Mouse (Mus musculus) myocyte (in vitro differentiated cells): Measurements from ENCODE around the gene Ap2m1. TPM values are rescaled to one million over a fixed set of nuclear protein-coding genes. Genes with fewer than 3 reads are reported as not detected.

ENCODE experiments used
- H3K27me3 ChIP-seq: one replicate; pipeline ENCODE4 v1.6.1; 2011; ENCODE audit not compliant: control insufficient read depth, insufficient read depth, insufficient read length
- H3K36me3 ChIP-seq: one replicate; pipeline ENCODE4 v1.6.1; 2011; ENCODE audit not compliant: control insufficient read depth, insufficient read depth
- H3K4me2 ChIP-seq: one replicate; pipeline ENCODE4 v1.6.1; 2011; ENCODE audit warnings: low read depth, control low read depth
- H3K4me3 ChIP-seq: one replicate; pipeline ENCODE4 v1.5.1; 2011; ENCODE audit warnings: mild to moderate bottlenecking, control low read depth, moderate library complexity
- H3K79me2 ChIP-seq: one replicate; pipeline ENCODE4 v1.6.1; 2011; ENCODE audit not compliant: control insufficient read depth, insufficient read depth
- H3ac ChIP-seq: one replicate; pipeline ENCODE4 v1.6.1; 2011; ENCODE audit not compliant: control insufficient read depth, insufficient read length
- CEBPB ChIP-seq: IDR thresholded peaks from 2 replicates; pipeline ENCODE4 v1.6.1; 2011; ENCODE audit warnings: mild to moderate bottlenecking, moderate library complexity; ENCODE audit not compliant: poor library complexity, insufficient read depth, severe bottlenecking
- E2F4 ChIP-seq: IDR thresholded peaks from one replicate; pipeline ENCODE4 v1.6.1; 2011; ENCODE audit warnings: mild to moderate bottlenecking, control low read depth, moderate library complexity; ENCODE audit not compliant: insufficient read depth
- MAX ChIP-seq: IDR thresholded peaks from one replicate; pipeline ENCODE4 v1.6.1; 2011; ENCODE audit warnings: low read depth, mild to moderate bottlenecking, control low read depth
- MYOD1 ChIP-seq, 3 experiments: IDR thresholded peaks; one replicate each; pipeline ENCODE4 v1.6.1; 2011; ENCODE audit warnings: control low read depth in 2 of 3, low read depth in 2 of 3, mild to moderate bottlenecking in 2 of 3, moderate library complexity in 1 of 3; ENCODE audit not compliant: insufficient read length in 2 of 3, control insufficient read depth in 1 of 3
- MYOG ChIP-seq, 3 experiments: IDR thresholded peaks; one replicate each; pipeline ENCODE4 v1.6.1; 2011; ENCODE audit warnings: control low read depth in 2 of 3, low read depth in 2 of 3, mild to moderate bottlenecking in 2 of 3; ENCODE audit not compliant: insufficient read length in 2 of 3, control insufficient read depth in 1 of 3, insufficient read depth in 1 of 3
- POLR2A ChIP-seq: IDR thresholded peaks from one replicate; pipeline ENCODE4 v1.6.1; 2011; ENCODE audit warnings: low read depth, mild to moderate bottlenecking, control low read depth, moderate library complexity; ENCODE audit not compliant: insufficient read length
- POLR2AphosphoS2 ChIP-seq: IDR thresholded peaks from one replicate; pipeline ENCODE4 v1.6.1; 2011; ENCODE audit warnings: low read depth, control low read depth; ENCODE audit not compliant: insufficient read length
- REST ChIP-seq: IDR thresholded peaks from one replicate; pipeline ENCODE4 v1.6.1; 2011; ENCODE audit warnings: mild to moderate bottlenecking, control low read depth, moderate library complexity; ENCODE audit not compliant: insufficient read depth, insufficient read length
- SRF ChIP-seq: IDR thresholded peaks from one replicate; pipeline ENCODE4 v1.6.1; 2011; ENCODE audit warnings: low read depth; ENCODE audit not compliant: control insufficient read depth, insufficient read length
- TCF12 ChIP-seq: IDR thresholded peaks from one replicate; pipeline ENCODE4 v1.6.1; 2011; ENCODE audit warnings: mild to moderate bottlenecking, control low read depth; ENCODE audit not compliant: poor library complexity, insufficient read depth, severe bottlenecking
- TCF3 ChIP-seq: IDR thresholded peaks from one replicate; pipeline ENCODE4 v1.6.1; 2011; ENCODE audit warnings: low read depth, control low read depth; ENCODE audit not compliant: insufficient read length
- USF1 ChIP-seq: IDR thresholded peaks from one replicate; pipeline ENCODE4 v1.6.1; 2011; ENCODE audit warnings: low read depth, mild to moderate bottlenecking, control low read depth, moderate library complexity
- polyA plus RNA-seq: library from polyadenylated mRNA; unstranded; fragments of >200 nt; fragmentation: generic; extraction: Trizol; gene quantifications from one replicate; pipeline ENCODE4 v1.2.1, GENCODE M21; 2012; ENCODE audit warnings: missing spikeins

Ap2m1 gene
- polyA plus RNA-seq, 1 experiment: 446 TPM

DNA sequence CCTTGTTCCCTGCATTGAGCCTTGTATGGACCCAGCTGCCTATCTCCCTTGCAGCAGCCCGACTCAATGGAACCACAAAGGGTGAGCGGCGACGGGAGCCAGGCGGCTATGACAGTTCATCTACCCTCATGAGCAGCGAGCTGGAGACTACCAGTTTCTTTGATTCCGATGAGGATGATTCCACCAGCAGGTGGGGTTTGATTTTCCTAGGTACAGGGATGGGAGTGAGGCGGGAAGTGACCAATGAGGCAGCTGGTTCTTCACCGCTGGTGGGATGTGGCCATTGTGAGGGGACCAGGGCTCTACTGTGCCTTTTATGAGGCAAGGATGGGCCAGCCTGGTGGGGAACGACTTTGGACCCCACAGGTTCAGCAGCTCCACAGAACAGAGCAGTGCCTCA is 11.4 kb upstream of the Ap2m1 start:
- no peak overlapping the region for H3ac ChIP-seq
- H3K27me3 ChIP-seq: no peaks in the 10 kb centered on the region
- no peak for TF ChIP-seq SRF
- TF ChIP-seq TCF3: no peak
- TF ChIP-seq REST: no peak
- TF ChIP-seq MYOG (IDR thresholded peaks at IDR 0.05; ENCODE audit: control insufficient read depth in 1 of 3, insufficient read depth in 1 of 3, insufficient read length in 2 of 3, low read depth in 2 of 3): no peak
- no peak for TF ChIP-seq CEBPB
- TF ChIP-seq E2F4: no peak
- TF ChIP-seq TCF12: no peak
- no peak for TF ChIP-seq MYOD1 (IDR thresholded peaks at IDR 0.05; ENCODE audit: control insufficient read depth in 1 of 3, insufficient read length in 2 of 3, low read depth in 2 of 3)
- no peak for TF ChIP-seq USF1
- TF ChIP-seq POLR2AphosphoS2: no peak
- no peak for TF ChIP-seq MAX
- no peak for TF ChIP-seq POLR2A
- H3K36me3 ChIP-seq: peaks cover 36% of the 10 kb centered on the region
- no peak overlapping the region for H3K4me2 ChIP-seq
- no peak overlapping the region for H3K4me3 ChIP-seq
- H3K79me2 ChIP-seq: peaks cover 23% of the 10 kb centered on the region

DNA sequence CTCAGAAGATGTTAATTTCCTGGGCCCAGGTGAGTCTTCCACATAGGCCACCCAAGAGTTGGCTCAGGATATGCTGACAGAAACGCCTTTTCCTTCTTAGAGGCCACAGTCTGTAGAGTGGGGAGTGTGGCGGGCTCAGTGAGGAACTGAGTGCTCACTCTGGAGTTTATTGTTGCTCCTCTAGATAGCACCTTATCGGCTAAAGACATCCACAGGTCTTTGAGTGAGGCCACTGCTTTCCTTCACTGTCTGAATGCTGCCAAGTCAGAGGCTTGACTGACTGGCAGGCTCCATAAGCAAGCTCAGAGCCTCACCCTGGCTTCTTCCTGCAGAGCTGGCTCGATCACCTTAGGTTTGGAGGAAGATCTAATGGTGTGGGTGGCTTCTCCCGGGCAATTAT is 6.5 kb upstream of the Ap2m1 start:
- TF ChIP-seq SRF: no peak
- TF ChIP-seq MYOD1 (IDR thresholded peaks at IDR 0.05; ENCODE audit: control insufficient read depth in 1 of 3, insufficient read length in 2 of 3, low read depth in 2 of 3): no peak
- TF ChIP-seq E2F4: no peak
- no peak for TF ChIP-seq TCF12
- TF ChIP-seq REST: no peak
- TF ChIP-seq MYOG (IDR thresholded peaks at IDR 0.05; ENCODE audit: control insufficient read depth in 1 of 3, insufficient read depth in 1 of 3, insufficient read length in 2 of 3, low read depth in 2 of 3): no peak
- no peak for TF ChIP-seq TCF3
- no peak for TF ChIP-seq MAX
- no peak for TF ChIP-seq CEBPB
- TF ChIP-seq USF1: no peak
- TF ChIP-seq POLR2AphosphoS2: no peak
- TF ChIP-seq POLR2A: no peak
- H3K4me3 ChIP-seq: no peak overlapping the region
- peaks cover 39% of the 10 kb centered on the region for H3K36me3 ChIP-seq
- no peaks in the 10 kb centered on the region for H3K27me3 ChIP-seq
- no peaks in the 10 kb centered on the region for H3K79me2 ChIP-seq
- H3ac ChIP-seq: no peak overlapping the region
- no peak overlapping the region for H3K4me2 ChIP-seq

DNA sequence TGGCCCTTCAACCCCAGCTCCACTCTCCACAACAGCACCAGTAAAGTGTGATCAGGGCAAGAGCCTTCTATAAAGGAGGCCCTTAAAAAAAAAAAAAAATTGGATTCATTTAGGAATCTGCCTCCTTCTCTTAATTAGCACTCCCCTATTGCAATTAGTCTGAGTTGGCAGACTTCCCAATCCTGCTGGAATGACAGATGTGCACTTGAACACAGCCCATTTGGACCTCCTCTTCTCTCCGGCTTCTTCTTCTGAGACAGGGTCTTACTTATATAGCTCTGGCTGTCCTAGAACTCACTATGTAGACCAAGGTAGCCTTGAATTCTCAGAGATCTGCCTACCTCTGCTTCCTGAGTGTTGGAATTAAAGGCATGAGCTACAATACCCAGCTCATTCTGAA is 5.9 kb upstream of the Ap2m1 start:
- TF ChIP-seq POLR2AphosphoS2 (no peak), TCF3 (no peak), CEBPB (no peak), SRF (no peak), TCF12 (no peak), E2F4 (no peak), POLR2A (no peak), MYOD1 (IDR thresholded peaks at IDR 0.05; ENCODE audit: control insufficient read depth in 1 of 3, insufficient read length in 2 of 3, low read depth in 2 of 3) (no peak), USF1 (no peak), MAX (no peak), MYOG (IDR thresholded peaks at IDR 0.05; ENCODE audit: control insufficient read depth in 1 of 3, insufficient read depth in 1 of 3, insufficient read length in 2 of 3, low read depth in 2 of 3) (no peak), REST (no peak)
- no peaks in the 10 kb centered on the region for H3K27me3 ChIP-seq
- H3K4me3 ChIP-seq: no peak overlapping the region
- no peak overlapping the region for H3K4me2 ChIP-seq
- no peaks in the 10 kb centered on the region for H3K79me2 ChIP-seq
- peaks cover 39% of the 10 kb centered on the region for H3K36me3 ChIP-seq
- H3ac ChIP-seq: no peak overlapping the region

DNA sequence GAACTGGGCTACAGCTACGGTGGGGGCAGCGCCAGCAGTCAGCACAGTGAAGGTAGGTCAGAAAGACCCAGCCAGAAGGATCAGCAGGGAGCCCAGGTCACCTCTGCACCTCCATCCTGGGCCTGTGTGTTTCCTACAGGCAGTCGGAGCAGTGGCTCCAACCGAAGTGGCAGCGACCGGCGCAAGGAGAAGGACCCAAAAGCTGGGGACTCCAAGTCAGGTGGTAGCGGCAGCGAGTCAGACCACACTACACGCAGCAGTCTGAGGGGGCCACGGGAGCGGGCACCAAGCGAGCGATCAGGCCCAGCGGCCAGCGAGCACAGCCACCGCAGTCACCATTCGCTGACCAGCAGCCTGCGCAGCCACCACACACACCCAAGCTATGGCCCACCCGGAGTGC is 4.3 kb upstream of the Ap2m1 start:
- Histone ChIP-seq H3K36me3 (peaks cover 24% of the 10 kb centered on the region), H3ac (no peak overlapping the region), H3K4me2 (no peak overlapping the region), H3K27me3 (no peaks in the 10 kb centered on the region), H3K4me3 (no peak overlapping the region), H3K79me2 (peaks cover 3% of the 10 kb centered on the region)
- TF ChIP-seq POLR2AphosphoS2: no peak
- no peak for TF ChIP-seq POLR2A
- TF ChIP-seq REST: no peak
- TF ChIP-seq MAX: no peak
- TF ChIP-seq MYOG (IDR thresholded peaks at IDR 0.05; ENCODE audit: control insufficient read depth in 1 of 3, insufficient read depth in 1 of 3, insufficient read length in 2 of 3, low read depth in 2 of 3): no peak
- TF ChIP-seq USF1: no peak
- no peak for TF ChIP-seq E2F4
- TF ChIP-seq TCF3: no peak
- no peak for TF ChIP-seq MYOD1 (IDR thresholded peaks at IDR 0.05; ENCODE audit: control insufficient read depth in 1 of 3, insufficient read length in 2 of 3, low read depth in 2 of 3)
- no peak for TF ChIP-seq TCF12
- no peak for TF ChIP-seq SRF
- TF ChIP-seq CEBPB: no peak

DNA sequence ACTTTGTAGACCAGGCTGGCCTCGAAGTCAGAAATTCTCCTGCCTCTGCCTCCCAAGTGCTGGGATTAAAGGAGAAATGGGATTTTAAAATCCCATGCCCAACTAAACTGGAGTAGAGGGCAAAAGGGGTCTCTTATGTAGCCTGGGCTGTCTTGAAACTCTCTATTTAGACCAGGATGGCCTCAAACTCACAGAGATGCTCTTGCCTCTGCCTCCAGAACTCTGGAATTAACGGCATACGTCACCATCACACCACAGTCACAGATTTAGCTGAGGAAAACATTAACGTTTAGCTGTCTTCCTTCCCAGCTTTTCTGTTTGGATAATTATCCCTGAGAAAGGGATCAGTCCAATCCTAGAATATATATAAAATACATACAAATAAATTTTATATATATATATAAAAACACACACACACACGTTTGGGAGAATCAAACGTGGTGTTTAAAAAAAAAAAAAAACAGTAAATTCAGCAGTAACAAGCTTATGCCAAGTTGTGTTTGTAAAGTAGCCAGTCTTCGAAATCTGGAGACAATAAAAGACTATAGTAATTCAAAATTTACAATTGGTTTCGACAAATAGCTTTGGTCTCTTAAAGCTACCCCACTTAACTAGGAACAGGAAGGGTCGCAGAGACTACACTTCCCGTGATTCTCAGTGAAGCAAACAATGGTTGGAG is 522 bp upstream of the Ap2m1 start:
- H3K4me3 ChIP-seq: peak overlapping the region; percentile 89
- peaks cover 16% of the 10 kb centered on the region for H3K36me3 ChIP-seq
- TF ChIP-seq E2F4 (no peak), CEBPB (no peak), REST (no peak), USF1 (no peak), MYOD1 (IDR thresholded peaks at IDR 0.05; ENCODE audit: control insufficient read depth in 1 of 3, insufficient read length in 2 of 3, low read depth in 2 of 3) (no peak), POLR2AphosphoS2 (no peak), TCF12 (no peak), SRF (no peak), MAX (no peak), TCF3 (no peak), MYOG (IDR thresholded peaks at IDR 0.05; ENCODE audit: control insufficient read depth in 1 of 3, insufficient read depth in 1 of 3, insufficient read length in 2 of 3, low read depth in 2 of 3) (no peak), POLR2A (no peak)
- no peak overlapping the region for H3K4me2 ChIP-seq
- H3K79me2 ChIP-seq: peaks cover 35% of the 10 kb centered on the region
- peak overlapping the region; percentile 36 for H3ac ChIP-seq
- H3K27me3 ChIP-seq: no peaks in the 10 kb centered on the region
